Mouse (Mus musculus) MEL (cell line): ENCODE results near the gene Negr1. TPM values are rescaled to one million over a fixed set of nuclear protein-coding genes. Genes with fewer than 3 reads are reported as not detected.

Experiments used
- DNase-seq: peaks from one replicate; pipeline ENCODE4 v3.0.0; 2011; ENCODE audit warnings: low read depth, low spot score
- H3K27ac ChIP-seq: 2 replicates; pipeline ENCODE4 v1.5.1; 2012; ENCODE audit warnings: low read depth, mild to moderate bottlenecking, control low read depth, low read length, moderate library complexity; ENCODE audit not compliant: control insufficient read depth
- H3K27me3 ChIP-seq, 2 experiments: fragments of 150-350 bp in 1 of 2; sonication (generic) in 1 of 2; 2 replicates each; pipeline ENCODE4 v1.6.1; 2012; ENCODE audit warnings: low read length in 2 of 2, mild to moderate bottlenecking in 2 of 2, improper control_type of control experiment in 1 of 2, moderate library complexity in 1 of 2; ENCODE audit not compliant: insufficient read depth in 2 of 2, control insufficient read depth in 1 of 2
- H3K36me3 ChIP-seq, 2 experiments: 2 replicates each; pipeline ENCODE4 v1.6.1; 2012 to 2014; ENCODE audit warnings: low read length in 2 of 2, improper control_type of control experiment in 1 of 2, inconsistent platforms in 1 of 2, mild to moderate bottlenecking in 1 of 2; ENCODE audit not compliant: insufficient read depth in 2 of 2, control insufficient read depth in 1 of 2
- H3K4me1 ChIP-seq, 2 experiments: fragments of 150-350 bp in 1 of 2; sonication (generic) in 1 of 2; 2 replicates each; pipeline ENCODE4 v1.6.1; 2012; ENCODE audit warnings: low read length in 2 of 2, improper control_type of control experiment in 1 of 2, mild to moderate bottlenecking in 1 of 2; ENCODE audit not compliant: insufficient read depth in 2 of 2, control insufficient read depth in 1 of 2
- H3K4me3 ChIP-seq, 2 experiments: fragments of 150-350 bp in 1 of 2; sonication (generic) in 1 of 2; 2 replicates each; pipeline ENCODE4 v1.5.1; 2012; ENCODE audit warnings: low read depth in 2 of 2, low read length in 2 of 2, mild to moderate bottlenecking in 2 of 2, moderate library complexity in 2 of 2, control low read depth in 1 of 2, improper control_type of control experiment in 1 of 2; ENCODE audit not compliant: control insufficient read depth in 1 of 2, insufficient read depth in 1 of 2
- H3K79me2 ChIP-seq: 2 replicates; pipeline ENCODE4 v1.6.1; 2012; ENCODE audit warnings: mild to moderate bottlenecking, low read length, moderate library complexity; ENCODE audit not compliant: control insufficient read depth, poor library complexity, insufficient read depth
- H3K9ac ChIP-seq: 2 replicates; pipeline ENCODE4 v1.6.1; 2012; ENCODE audit warnings: low read depth, mild to moderate bottlenecking, control low read depth, low read length, moderate library complexity; ENCODE audit not compliant: control insufficient read depth, poor library complexity, severe bottlenecking
- H3K9me3 ChIP-seq: fragments of 150-350 bp; sonication (generic); replicated peaks from 2 replicates; pipeline ENCODE4 v1.6.1; 2012; ENCODE audit warnings: mild to moderate bottlenecking, low read length, improper control_type of control experiment, moderate library complexity; ENCODE audit not compliant: insufficient read depth
- BHLHE40 ChIP-seq: IDR thresholded peaks from 2 replicates; pipeline ENCODE4 v1.6.1; 2012; ENCODE audit warnings: low read depth, mild to moderate bottlenecking, inconsistent platforms, low read length, improper control_type of control experiment, borderline replicate concordance
- E2F4 ChIP-seq: IDR thresholded peaks from 2 replicates; pipeline ENCODE4 v1.6.1; 2011; ENCODE audit warnings: low read depth, low read length, improper control_type of control experiment, borderline replicate concordance
- ELF1 ChIP-seq: IDR thresholded peaks from 2 replicates; pipeline ENCODE4 v1.6.1; 2014; ENCODE audit warnings: low read depth, mild to moderate bottlenecking, inconsistent platforms, low read length, improper control_type of control experiment, moderate library complexity
- EP300 ChIP-seq, 2 experiments: IDR thresholded peaks; 2 replicates each; pipeline ENCODE4 v1.6.1; 2011; ENCODE audit warnings: improper control_type of control experiment in 2 of 2, low read length in 2 of 2, low read depth in 1 of 2, mild to moderate bottlenecking in 1 of 2
- HCFC1 ChIP-seq: IDR thresholded peaks from 2 replicates; pipeline ENCODE4 v1.6.1; 2012; ENCODE audit warnings: low read depth, mild to moderate bottlenecking, inconsistent platforms, low read length, improper control_type of control experiment, moderate library complexity
- MEF2A ChIP-seq: IDR thresholded peaks from 2 replicates; pipeline ENCODE4 v1.6.1; 2014; ENCODE audit warnings: low read depth, mild to moderate bottlenecking, inconsistent platforms, low read length, improper control_type of control experiment; ENCODE audit not compliant: poor library complexity, insufficient replicate concordance, severe bottlenecking; ENCODE audit errors: extremely low read depth
- MXI1 ChIP-seq: IDR thresholded peaks from 2 replicates; pipeline ENCODE4 v1.6.1; 2011; ENCODE audit warnings: mild to moderate bottlenecking, low read depth, low read length, improper control_type of control experiment
- NRF1 ChIP-seq: IDR thresholded peaks from 2 replicates; pipeline ENCODE4 v1.6.1; 2014; ENCODE audit warnings: low read depth, mild to moderate bottlenecking, inconsistent platforms, low read length, improper control_type of control experiment, moderate library complexity; ENCODE audit not compliant: poor library complexity, insufficient read depth, severe bottlenecking
- POLR2AphosphoS2 ChIP-seq: IDR thresholded peaks from 2 replicates; pipeline ENCODE4 v1.6.1; 2011; ENCODE audit warnings: low read length, improper control_type of control experiment
- RAD21 ChIP-seq: IDR thresholded peaks from 2 replicates; pipeline ENCODE4 v1.6.1; 2011; ENCODE audit warnings: mild to moderate bottlenecking, low read depth, low read length, improper control_type of control experiment
- RCOR1 ChIP-seq: IDR thresholded peaks from 2 replicates; pipeline ENCODE4 v1.6.1; 2012; ENCODE audit warnings: low read depth, mild to moderate bottlenecking, inconsistent platforms, low read length, improper control_type of control experiment
- SIN3A ChIP-seq: IDR thresholded peaks from 2 replicates; pipeline ENCODE4 v1.6.1; 2012; ENCODE audit warnings: low read length, improper control_type of control experiment, inconsistent platforms
- TAL1 ChIP-seq: IDR thresholded peaks from 2 replicates; pipeline ENCODE4 v1.6.1; 2012; ENCODE audit warnings: mild to moderate bottlenecking, inconsistent platforms, low read length, moderate library complexity, mixed read lengths
- TBP ChIP-seq: IDR thresholded peaks from 2 replicates; pipeline ENCODE4 v1.8.0; 2011; ENCODE audit warnings: low read depth, low read length, improper control_type of control experiment
- USF1 ChIP-seq: IDR thresholded peaks from 2 replicates; pipeline ENCODE4 v1.6.1; 2014; ENCODE audit warnings: low read depth, mild to moderate bottlenecking, inconsistent platforms, low read length, improper control_type of control experiment, moderate library complexity
- ZKSCAN1 ChIP-seq: IDR thresholded peaks from 2 replicates; pipeline ENCODE4 v1.6.1; 2012; ENCODE audit warnings: low read depth, mild to moderate bottlenecking, inconsistent platforms, low read length, improper control_type of control experiment, moderate library complexity
- ZMIZ1 ChIP-seq: IDR thresholded peaks from 2 replicates; pipeline ENCODE4 v1.6.1; 2012; ENCODE audit warnings: low read depth, mild to moderate bottlenecking, inconsistent platforms, low read length, improper control_type of control experiment, moderate library complexity
- ZNF384 ChIP-seq: IDR thresholded peaks from 2 replicates; pipeline ENCODE4 v1.6.1; 2012; ENCODE audit warnings: low read depth, mild to moderate bottlenecking, inconsistent platforms, low read length, improper control_type of control experiment
- polyA plus RNA-seq, 2 experiments: library from polyadenylated mRNA; stranded (reverse) in 1 of 2; unstranded in 1 of 2; fragments of >175 nt in 1 of 2; fragments of >200 nt in 1 of 2; gene quantifications; 2 replicates each; pipeline versions ENCODE4 v1.2.1 to v1.2.4; 2012; ENCODE audit warnings: low replicate concordance in 2 of 2, low read depth in 1 of 2; ENCODE audit not compliant: insufficient read length in 2 of 2, insufficient read depth in 1 of 2, missing spikeins in 1 of 2
- total RNA-seq: library from RNA; depleted of rRNA; stranded (reverse); fragments of 300-350 nt; gene quantifications from 2 replicates; pipeline ENCODE4 v1.2.3, GENCODE M21; 2012

The Negr1 gene
- total and polyA plus RNA-seq, 3 experiments: not detected

DNA sequence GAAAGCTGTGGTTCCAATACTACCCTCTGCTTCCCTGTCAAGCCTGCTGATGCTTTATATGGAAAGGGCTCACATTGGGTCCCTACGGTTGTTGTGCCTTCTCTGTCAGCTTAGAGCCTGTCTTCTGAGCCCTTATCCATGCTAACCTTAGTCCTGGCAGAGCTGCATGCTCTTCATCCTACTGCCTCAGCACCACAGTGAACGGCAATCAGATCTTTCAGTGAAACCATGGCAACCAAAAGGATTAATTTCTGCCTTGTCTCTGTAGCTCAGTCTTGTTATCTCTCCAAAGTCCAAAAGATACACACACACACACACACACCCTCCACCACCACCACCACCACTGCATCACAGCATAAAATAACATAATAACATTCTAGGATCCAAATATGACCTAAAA, 656.2 kb downstream of the Negr1 start:
- no peaks in the 10 kb centered on the region for H3K4me1 ChIP-seq
- no peaks in the 10 kb centered on the region for H3K27me3 ChIP-seq
- no peaks in the 10 kb centered on the region for H3K36me3 ChIP-seq
- H3K27ac ChIP-seq: no peak overlapping the region
- DNase-seq: no peak
- H3K4me3 ChIP-seq: no peak overlapping the region
- no peaks in the 10 kb centered on the region for H3K9me3 ChIP-seq
- H3K9ac ChIP-seq: no peak overlapping the region
- TF ChIP-seq MEF2A (no peak), ZKSCAN1 (no peak), TAL1 (no peak), TBP (no peak)
- H3K79me2 ChIP-seq: no peaks in the 10 kb centered on the region

GRCm38 (mm10) chr3:157224920-157225319, 663.3 kb downstream of the Negr1 start:
- TF ChIP-seq TAL1 (no peak), MXI1 (no peak), HCFC1 (no peak), RCOR1 (no peak), USF1 (no peak), EP300 (IDR thresholded peaks at IDR 0.05; ENCODE audit: low read depth in 1 of 2, low read length in 2 of 2) (no peak), BHLHE40 (no peak), POLR2AphosphoS2 (no peak), ZKSCAN1 (no peak), E2F4 (no peak), NRF1 (no peak), ZMIZ1 (no peak), SIN3A (no peak), ELF1 (no peak), ZNF384 (no peak), RAD21 (no peak)
- no peak for DNase-seq
- no peak overlapping the region for H3K27ac ChIP-seq
- H3K27me3 ChIP-seq: no peaks in the 10 kb centered on the region
- H3K4me3 ChIP-seq: no peak overlapping the region
- no peaks in the 10 kb centered on the region for H3K4me1 ChIP-seq
- H3K9me3 ChIP-seq: no peaks in the 10 kb centered on the region
- H3K36me3 ChIP-seq: no peaks in the 10 kb centered on the region
- no peaks in the 10 kb centered on the region for H3K79me2 ChIP-seq
- H3K9ac ChIP-seq: no peak overlapping the region
